Comparison of ENCODE assay signal across 12 mouse cellular contexts in the genomic region with DNA sequence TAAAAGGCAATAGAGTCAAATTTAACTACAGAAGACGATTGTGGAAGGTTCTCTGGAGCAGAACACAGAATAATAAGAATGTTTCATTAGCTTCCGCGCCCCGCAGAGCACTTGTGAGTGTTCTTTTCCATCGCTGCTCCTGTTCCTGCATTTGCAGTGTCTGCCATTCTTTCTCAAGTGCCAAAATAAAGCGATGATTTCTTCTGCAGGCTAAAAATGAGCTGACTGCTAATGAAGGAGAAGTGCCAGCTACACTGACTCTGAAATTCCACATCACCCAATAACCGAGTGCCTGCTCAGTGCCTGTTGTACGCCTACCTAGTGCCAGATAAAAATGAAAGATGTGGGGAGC.
DNase-seq lines count a peak whose midpoint lies in the region; ATAC-seq lines count a peak whose summit lies in the region.
"Had no signal": no experiment of that assay in that cellular context is flagged by ENCODE, and none has a peak within 500 bp of the region (broad histone marks: within the 10 kb centered on the region; RNA-seq: fewer than 3 reads in every experiment).

No protein-coding gene starts in this region.

- peak; percentile 54 for DNase-seq in heart, adult 11 months
- no peak for DNase-seq in heart, postnatal 36 days
- DNase-seq in right cerebral cortex, adult 18-20 months: peak; percentile 56
- DNase-seq in right cerebral cortex, postnatal 14 days: no peak
- peak; percentile 24 for DNase-seq in layer of hippocampus, adult 9-10 months (ENCODE audit: low spot score)
- DNase-seq in urinary bladder, postnatal 4 days (ENCODE audit: low spot score in 2 of 2): no peak
- DNase-seq in adipocyte (ENCODE audit: low spot score): no peak
- DNase-seq: adrenal gland, adult 8-10 months; lung, postnatal 14 days had no signal

- H3K27ac ChIP-seq in stomach, embryonic 16.5 days (ENCODE audit: low read length): 0 out of 2 replicates have a peak overlapping the region, but pooled peaks have one; percentile 0
- H3K27ac ChIP-seq: heart, embryonic 13.5 days had no signal

- H3K9me3 ChIP-seq in stomach, embryonic 16.5 days (replicated peaks; ENCODE audit: control insufficient read depth, low read length): no peaks in the 10 kb centered on the region
- H3K9me3 ChIP-seq: heart, embryonic 13.5 days had no signal

- H3K36me3 ChIP-seq in stomach, embryonic 16.5 days (ENCODE audit: control insufficient read depth, insufficient read depth, low read length): no peaks in the 10 kb centered on the region
- H3K36me3 ChIP-seq: heart, embryonic 13.5 days had no signal

- intact Hi-C loops in heart, postnatal 36 days (cut with DNase I): no loop called here

- H3K9ac ChIP-seq in stomach, embryonic 16.5 days (ENCODE audit: low read length): no peak overlapping the region
- H3K9ac ChIP-seq: heart, embryonic 13.5 days had no signal

- H3K4me3 ChIP-seq in stomach, embryonic 16.5 days (replicated peaks; ENCODE audit: low read length): no peak overlapping the region
- H3K4me3 ChIP-seq: heart, embryonic 13.5 days had no signal

- no peak for ATAC-seq in stomach, embryonic 16.5 days (ENCODE audit: insufficient read depth, low FRiP score)
- ATAC-seq: CD4-positive, CD25-positive, alpha-beta regulatory T cell, adult 4 months had no signal

- H3K27me3 ChIP-seq in stomach, embryonic 16.5 days (ENCODE audit: control insufficient read depth, insufficient read depth, low read length): no peaks in the 10 kb centered on the region
- H3K27me3 ChIP-seq: heart, embryonic 13.5 days had no signal

- H3K4me1 ChIP-seq in stomach, embryonic 16.5 days (ENCODE audit: control insufficient read depth, insufficient read depth, low read length): no peaks in the 10 kb centered on the region

- H3K4me2 ChIP-seq in stomach, embryonic 16.5 days (ENCODE audit: low read depth, low read length): no peak overlapping the region
- H3K4me2 ChIP-seq: heart, embryonic 13.5 days had no signal

- WGBS in stomach, embryonic 16.5 days: 61% methylated on average over 8 of the region's 8 CpGs

Comparison
In these comparisons a context has a peak if more than half of its experiments do, and no peak if none do; other contexts are left out.
1. DNase-seq: peak in heart, adult 11 months (single experiment), right cerebral cortex, adult 18-20 months (single experiment) and layer of hippocampus, adult 9-10 months (single experiment); none in heart, postnatal 36 days (0 of 2), right cerebral cortex, postnatal 14 days (single experiment), urinary bladder, postnatal 4 days (0 of 2) and adipocyte (single experiment).